Mouse (Mus musculus) adrenal gland, postnatal 4 days (tissue): ENCODE results near the gene Ak7. TPM values are rescaled to one million over a fixed set of nuclear protein-coding genes. Genes with fewer than 3 reads are reported as not detected.

Source experiments
- DNase-seq, 2 experiments: peaks; one replicate each; pipeline ENCODE4 v3.0.0; 2021 to 2022; ENCODE audit warnings: low spot score in 2 of 2, mixed read lengths in 2 of 2
- total RNA-seq, 2 experiments: library from RNA; stranded (reverse); gene quantifications; 2 replicates each; pipeline ENCODE4 v1.2.3; 2021

The Ak7 gene
- total RNA-seq, 2 experiments from 2014 or later: 0.25 to 0.36 TPM

DNA sequence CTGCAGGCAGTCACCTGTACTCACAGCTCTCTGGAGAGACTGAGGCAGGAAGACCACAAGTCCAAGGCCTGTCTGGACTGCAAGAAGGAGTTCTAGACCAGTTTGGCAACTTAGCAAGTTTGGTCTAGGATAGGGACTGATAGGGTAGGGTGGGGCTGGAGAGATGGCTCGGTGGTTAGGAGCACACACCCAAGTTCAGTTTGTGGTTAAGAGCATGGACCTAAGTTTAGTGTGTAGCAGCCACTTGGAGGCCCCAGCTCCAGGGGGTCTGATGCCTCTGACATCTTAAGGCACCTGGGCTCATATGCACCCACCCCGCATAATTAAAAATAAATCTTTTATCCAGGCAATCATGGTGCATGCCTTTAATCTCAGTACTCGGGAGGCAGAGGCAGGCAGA, 21.5 kb downstream of the Ak7 start:
- no peak for DNase-seq

DNA sequence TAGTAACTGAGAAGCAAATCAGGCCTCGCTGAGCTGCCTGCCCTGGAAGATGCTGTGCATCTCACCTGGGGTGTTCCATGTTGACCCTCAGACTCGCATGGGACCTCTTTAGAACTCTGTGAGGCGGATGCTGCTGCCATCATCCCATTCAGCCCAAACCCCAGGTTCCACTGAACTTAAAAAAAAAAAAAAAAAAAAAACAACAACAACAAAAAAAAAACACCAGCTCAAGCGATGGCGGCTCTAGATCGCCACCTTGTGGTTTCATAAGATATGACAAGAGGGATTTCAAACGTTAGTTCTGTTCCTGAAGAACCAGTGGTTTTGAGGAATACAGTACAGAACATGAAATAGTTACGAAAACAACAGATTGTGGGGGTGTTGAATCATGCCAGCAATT, 22.2 kb downstream of the Ak7 start:
- DNase-seq: no peak

DNA sequence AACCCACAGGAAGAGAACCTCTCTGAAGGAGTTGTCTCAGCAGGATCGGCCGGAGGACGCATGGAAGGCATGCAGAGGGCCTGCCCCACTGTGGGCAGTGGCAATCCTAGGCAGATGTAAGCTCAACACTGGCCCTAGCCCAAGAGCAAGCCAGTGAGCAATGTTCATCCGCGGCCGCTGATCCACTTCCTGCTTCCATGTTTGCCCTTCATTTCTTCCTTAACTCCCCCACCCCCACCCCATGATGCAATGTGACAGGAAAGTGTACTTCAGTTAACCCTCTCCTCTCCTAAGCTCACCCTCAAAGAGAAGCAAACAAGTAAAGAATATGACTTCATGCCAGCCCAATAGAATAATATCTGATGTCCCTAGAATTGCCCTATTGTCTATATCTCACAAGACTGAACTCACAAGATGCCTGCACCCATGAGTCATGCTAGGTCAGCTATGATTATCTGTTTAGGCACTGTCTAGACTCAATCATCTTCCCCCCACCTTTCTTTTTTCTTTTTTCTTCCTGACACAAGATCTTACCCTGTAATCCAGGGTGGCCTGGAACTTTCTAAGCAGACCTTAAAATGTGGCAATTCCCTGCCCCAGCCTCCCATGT, 25.2 kb downstream of the Ak7 start:
- DNase-seq: no peak

DNA sequence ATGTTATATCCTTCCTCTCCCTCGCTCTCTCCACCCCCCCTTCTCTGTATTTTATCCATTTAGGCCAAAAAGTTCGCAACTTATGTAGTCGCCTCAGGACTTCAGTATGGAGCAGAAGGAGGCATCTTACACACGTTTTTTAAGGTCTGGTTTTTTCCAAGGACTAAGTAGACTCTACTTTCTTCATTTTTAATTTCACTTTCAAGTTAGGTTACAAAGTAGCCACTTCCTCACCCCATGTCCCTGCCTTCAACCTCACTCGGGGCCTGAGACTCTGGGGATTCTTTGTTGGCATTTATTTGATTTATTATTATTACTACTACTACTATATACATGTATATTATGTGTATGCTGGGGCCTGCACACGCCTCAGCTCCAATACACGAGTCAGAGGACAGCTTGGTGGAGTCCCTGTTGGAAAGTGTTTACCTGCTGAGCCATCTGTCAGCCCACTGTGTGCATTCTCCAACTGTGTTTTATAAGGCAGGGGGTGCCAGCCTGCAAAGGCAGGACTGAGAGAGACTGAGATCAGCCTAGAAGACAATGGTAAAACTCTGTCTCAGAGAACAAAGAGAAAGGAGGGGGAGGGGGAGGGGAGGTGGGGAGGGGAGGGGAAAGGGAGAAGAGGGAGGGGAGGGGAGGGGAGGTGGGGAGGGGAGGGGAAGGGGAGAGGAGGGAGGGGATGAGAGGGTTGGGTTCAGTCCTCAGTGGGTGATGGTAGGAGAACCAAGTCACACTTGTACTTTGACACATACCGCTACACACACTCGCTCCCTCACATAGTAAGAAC, 27.8 kb downstream of the Ak7 start:
- no peak for DNase-seq

DNA sequence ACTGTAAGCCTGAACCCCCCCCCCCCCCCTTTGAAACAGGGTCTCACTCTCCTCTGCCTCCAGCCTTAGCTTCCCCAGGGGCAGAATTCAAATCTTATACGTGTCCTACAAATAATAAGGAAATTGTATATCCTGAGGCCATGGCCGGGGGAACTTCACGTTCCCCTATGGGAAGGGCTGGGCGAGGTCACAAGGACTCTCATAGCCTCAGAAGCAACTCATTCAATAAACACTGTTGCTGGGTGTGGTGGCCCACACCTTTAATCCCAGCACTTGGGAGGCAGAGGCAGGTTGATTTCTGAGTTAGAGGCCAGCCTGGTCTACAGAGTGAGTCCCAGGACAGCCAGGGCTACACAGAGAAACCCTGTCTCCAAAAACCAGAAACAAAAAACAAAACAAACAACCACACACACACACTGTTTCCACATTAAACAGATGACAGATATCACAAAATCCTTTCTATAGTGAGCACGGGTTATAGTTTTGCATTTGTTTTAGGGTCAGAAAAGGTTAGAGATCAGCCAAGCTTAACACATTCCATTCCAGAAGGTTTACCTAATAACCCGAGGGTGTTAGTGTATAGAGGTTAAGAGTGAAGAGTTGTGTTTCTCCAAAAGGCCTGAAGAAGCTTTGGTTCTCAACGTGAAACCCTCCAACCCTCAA, 29.6 kb downstream of the Ak7 start:
- no peak for DNase-seq

DNA sequence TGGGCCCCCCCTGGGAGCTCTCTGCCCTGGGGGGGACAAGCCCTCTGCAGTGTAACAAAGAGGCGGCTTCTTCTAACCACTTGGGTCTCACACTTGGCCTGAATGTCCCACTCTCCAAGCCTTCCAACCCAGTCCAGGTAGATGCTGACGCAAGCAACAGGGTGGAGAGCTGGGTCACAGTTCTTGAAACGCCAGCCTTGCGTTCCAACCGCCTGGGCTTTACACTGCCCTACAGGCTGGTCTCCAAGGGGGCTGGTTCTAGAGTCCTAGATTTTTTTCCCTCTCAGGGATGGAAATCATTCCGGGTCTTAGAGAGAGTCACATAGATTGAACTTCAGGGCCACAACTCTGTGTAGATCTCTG, 30.1 kb downstream of the Ak7 start:
- DNase-seq: no peak

DNA sequence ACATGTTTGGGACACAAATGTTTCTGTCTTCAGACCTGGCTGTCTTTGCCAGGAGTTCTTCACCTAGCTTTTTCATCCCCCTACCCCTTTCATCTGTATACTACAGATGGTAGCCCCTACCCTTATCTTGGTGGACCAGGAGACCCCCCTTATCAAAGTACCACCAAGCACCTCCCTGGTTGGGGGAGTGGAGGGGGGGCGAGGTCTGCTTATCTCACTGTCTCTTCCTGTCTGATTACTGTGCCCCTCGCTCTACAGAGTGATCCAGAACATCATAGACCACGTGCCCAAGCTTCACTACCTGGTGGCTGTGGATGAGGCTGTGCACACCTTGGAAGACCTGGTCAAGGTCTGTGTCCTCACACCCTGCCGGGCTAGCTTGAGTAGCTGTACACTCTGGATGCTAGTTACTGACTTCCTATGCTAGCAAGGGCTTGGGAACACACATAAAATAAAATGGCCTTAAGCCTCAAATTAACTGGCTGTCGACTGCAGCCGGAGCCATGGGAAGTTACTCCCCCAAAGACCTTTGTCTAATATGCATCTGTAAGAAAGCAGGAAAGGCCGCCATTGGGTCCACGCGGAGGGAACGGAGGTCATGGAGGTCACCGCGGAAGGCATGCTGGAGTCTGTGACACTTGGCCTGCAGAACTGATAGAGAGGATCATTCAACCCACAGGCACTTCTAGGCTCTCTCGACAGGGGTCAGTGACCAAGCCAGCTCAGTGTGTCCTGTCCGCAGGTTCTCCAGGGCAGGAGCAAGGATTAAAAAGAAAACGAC, 32.7 kb downstream of the Ak7 start:
- no peak for DNase-seq

DNA sequence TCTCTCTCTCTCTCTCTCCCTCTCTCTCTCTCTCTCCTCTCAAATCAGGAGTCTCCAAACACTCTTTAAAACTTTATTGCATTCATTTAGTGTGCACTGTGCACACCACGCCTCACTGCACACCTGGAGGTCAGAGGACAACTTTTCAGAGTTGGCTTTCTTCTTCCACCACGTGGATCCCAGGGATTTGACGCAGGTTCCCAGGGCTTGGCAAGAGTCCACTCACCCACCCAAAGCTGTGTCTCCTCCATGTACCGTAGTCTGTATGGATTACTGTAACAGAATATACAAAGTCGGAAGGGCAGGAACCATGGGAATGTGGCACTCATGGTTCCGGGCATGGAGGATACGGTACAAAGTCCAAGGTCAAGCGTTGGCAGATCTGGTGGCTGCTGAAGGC, 33.9 kb downstream of the Ak7 start:
- DNase-seq: no peak

DNA sequence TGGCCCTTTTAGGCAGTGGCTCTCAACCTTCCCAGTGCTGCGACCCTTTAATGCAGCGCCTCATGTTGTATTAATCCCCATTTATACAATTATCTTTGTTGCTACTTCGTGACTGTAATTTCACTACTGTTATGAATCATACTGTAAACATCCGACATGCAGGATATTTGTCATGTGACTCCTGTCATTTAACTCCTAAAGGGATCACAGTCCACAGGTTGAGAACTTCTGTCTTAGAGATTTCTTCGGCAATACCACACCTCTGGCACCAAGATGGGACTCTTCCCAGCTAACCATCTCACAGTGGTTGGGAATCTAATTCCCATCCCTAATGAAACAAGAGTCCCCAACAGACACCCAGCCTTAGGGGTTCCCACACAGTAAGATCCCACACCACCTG, 42.3 kb downstream of the Ak7 start:
- DNase-seq: no peak

DNA sequence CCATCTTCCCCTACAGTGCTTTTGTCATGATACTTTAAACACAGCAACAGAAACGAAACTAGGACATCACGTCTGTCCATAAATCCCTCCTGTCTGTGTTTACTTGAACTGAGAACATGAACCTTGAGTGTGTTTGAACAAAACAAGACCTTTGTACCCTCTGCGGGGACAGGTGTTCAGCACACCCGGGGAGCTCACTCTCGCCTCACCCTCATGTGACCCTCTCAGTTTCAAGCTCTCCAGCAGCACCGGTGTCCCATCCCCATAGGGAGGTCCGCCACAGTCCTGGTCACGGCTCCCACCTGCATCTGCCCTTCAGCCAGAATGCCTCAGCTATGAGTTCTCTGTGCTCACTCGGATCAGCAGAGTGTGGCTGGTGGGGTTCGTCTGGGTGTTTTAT, 48.0 kb downstream of the Ak7 start:
- DNase-seq: no peak

DNA sequence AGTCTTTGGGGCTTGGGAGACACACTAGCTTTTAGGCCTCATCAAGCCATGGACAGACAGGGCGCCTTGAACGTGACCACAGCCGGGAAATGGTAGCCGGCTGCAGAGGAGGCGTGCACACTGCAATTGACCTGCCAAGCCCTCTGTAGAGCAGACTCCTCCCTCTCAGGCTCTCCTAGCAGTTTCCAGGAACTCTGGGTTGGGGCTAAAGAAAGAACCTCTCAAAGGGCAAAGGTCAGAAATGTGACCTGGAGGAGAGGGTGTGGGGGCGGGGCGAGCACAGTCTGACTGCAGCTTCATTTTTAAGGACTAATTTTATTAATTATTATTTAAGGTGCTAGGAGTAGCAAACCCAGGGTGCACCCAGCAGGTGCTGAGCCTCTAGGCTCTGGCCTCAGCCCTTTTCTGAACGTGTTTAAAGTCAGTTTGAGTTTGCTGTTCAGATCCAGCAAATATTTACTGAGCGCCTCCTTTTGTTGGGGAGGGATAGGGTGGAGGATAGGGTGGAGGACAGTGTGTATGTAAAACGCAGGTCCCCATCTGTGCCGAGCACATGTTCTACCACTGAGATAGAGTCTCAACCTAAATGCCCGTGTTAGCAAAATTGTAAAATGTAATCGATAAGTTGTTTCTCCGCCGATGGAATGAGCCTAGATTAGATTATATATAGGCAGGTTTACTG, 52.2 kb downstream of the Ak7 start:
- DNase-seq: no peak

DNA sequence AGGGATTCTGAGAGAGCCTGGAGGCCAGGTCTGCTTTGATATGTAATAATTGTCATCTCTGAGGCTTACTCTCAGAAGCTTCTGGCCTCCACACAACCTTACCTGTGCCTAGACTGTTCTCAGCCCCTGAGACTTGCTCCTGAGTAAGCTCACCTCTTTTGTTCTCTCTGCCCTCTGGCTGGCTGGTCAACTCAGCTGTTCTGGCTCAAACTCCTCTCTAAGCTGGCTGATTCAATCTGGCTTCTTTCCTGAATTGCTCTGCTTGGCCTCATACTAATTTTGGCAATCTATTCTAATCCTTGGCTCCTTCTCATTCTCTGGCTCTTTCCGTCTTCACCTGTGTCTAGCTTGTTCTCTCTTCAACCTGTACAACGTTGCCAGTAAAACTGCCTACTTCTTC, 53.1 kb downstream of the Ak7 start:
- DNase-seq: no peak

DNA sequence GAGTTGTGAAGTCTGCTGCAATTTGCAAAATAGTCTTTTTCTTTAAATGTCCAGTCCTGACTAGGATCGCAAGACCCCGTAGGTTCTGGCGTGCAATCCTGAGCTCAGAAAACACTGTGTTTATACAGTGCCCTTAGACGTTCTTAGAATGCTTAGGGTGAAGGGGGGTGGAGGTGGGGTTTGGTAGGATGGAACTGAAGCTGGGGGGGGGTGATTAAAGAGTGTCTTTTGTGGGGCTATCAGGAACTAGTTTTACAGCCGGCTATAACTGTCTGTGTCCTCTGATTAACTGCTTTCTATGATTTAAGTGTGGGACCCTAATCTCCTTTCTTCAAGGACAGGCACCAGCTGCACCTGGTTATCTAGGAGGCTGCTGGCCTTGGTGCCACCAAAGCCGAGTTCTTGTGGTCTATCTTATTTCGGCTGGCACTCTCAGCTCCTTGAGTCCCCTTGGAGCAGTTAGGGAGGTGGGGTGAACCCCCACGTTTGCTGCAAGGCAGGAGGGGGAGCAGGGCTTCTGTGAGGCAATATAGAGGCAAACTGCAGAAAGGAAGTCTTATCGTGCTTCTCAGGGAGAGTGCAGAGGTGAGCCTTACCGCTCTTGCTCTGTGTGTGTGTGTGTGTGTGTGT, 54.2 kb downstream of the Ak7 start:
- no peak for DNase-seq

DNA sequence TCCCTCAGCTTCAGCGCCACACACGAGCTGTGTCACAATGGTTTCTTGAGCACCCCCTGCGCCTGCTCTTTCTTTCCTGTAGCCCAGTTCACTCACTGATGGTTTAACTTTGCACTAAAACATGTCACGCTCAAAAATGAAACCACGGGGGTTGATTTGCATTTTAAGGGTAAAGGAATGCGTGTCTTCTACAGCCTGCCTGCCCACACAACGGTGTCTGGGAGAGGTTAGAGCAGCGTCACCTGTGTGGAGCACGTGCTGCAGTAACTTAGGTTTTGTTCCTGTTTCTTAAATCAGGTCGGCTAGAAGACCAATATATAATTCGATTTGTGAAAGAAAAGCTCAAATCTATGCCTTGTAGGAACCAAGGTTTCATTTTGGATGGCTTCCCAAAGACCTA, 55.4 kb downstream of the Ak7 start:
- DNase-seq: no peak

DNA sequence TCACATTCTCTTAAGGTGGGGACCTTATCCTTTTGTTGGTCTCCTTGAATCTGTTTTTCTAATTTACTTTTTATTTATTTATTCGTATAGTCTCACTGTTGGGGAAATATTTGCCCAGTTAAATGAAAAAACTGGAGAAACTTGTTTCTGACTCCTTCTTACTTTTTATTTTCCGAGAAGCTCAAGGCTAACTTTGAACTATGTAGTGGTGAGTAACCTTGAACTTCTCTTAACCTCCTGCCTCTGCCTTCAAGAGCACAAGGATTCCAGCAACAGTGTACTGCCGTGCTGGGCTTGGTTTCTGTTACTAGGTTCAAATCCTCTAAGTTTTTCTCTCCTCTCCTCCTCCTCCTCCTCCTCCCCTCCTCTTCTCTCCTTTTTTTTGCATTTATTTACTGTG, 55.9 kb downstream of the Ak7 start:
- no peak for DNase-seq

DNA sequence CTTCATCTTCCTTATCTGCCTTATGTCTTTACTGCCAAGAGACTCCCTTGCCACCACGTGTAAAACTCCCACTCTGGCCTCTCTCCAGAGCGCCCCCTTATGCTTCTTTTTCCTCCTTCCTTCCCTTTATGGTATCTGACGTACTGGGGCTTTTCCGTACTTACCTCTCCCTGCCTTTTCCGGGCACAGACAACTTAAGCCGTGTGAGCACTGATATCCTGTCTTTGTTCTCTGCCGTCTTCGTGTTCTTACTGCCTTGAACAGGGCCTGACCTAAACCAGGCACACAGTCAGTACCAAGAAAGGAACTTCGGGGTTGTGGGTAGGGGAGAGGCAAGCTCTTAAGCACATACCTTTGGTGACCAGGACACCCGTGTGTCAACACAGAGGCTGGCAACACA, 63.9 kb downstream of the Ak7 start:
- no peak for DNase-seq

DNA sequence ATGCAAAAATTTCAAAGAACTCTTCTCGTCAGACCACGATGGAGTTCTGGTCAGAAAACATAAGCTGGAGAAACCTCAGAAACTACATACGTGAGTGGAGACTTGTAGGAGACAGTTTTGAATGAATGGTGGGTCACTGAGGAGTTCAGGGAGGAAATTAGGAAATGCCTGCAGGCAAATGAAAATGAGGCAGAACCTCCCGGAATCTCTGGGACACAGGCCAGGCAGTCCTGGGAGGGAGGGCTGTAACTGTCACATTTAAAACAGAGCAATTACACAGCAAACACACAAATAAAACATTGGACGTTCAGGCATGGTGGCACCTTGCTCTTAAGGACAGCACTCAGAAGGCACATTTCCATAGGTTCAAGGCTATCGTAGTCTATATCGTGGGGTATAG, 69.1 kb downstream of the Ak7 start:
- DNase-seq: no peak

DNA sequence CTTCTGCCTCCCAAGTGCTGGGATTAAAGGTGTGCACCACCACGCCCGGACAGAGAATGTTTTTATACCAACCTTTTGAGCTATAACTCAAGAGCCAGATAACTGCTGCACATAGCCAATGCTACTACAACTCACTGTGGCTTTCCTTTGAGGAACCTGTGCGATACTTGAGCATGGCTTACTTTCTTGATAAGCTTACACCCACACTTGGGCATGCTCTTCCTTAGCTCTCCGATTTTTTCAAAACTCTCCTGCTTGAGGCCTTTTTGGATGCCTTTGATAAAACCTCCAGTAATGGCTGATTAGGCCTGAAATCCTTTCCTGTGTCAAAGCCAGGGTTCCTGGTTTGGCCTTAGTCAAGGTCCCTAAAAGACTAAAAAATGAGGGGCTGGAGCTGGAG, 71.9 kb downstream of the Ak7 start:
- DNase-seq: no peak

DNA sequence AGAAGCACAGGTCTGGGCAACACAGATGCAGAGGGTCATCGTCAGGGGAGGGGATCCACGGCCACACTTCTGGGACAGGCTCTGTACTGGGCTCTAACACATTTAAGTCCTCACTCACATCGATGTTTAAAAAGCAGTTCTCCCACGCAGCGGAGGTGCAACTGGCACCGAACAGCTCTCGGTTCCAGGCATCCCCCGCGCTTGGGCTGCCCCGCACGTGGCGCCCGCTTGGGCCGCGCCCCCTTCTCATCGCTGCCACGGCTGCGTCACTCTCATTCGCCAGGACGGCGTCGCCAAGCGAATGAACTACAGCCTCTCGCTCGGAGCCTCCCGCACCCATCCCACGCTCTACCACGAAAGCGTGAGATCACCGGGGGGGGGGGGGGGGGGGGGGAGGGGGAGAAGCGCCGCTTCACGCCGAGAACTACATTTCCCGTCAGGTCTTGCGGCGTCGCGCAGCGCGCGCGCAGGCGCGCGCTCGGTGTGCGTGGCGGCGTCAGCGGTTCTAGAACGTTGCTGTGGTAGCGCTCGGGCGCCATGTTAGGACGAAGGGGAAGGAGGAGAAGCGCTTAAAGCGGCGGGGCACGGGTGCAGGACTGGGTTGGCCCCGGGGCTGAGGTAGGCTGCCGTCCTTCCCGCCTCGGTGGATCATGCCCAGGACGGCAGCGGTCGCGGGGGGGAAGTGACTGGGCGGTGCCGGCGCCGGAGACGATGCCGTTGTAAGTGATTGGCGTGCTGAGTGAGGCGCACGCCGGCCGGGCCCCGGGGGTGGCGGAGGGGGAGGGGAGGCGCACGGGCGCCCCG, 78.6 kb downstream of the Ak7 start, which contains the start of gene Papola:
TSS of gene Papola (plus strand) at position 499 of the 804 bp plus-strand sequence.
- peak; percentile 74 to 81 for DNase-seq
